In genomic region chr5:103210644-103211043, GRCm38 (mm10) we compare ENCODE assay signal across 8 mouse cellular contexts. TPM values are rescaled to one million over a fixed set of nuclear protein-coding genes. Genes with fewer than 3 reads are reported as not detected.
DNase-seq lines count a peak whose midpoint lies in the region; ATAC-seq and TF ChIP-seq lines count a peak whose summit lies in the region.

No protein-coding gene starts in this region.

- 33% methylated on average over 6 of the region's 6 CpGs for WGBS in heart, embryonic 13.5 days
- WGBS in cerebellum, adult 2 months, result 3% methylated on average over 6 of the region's 6 CpGs
- 31% methylated on average over 6 of the region's 6 CpGs for WGBS in heart, embryonic 15.5 days
- 5% methylated on average over 6 of the region's 6 CpGs for whole genome bisulfite sequencing in midbrain, embryonic 13.5 days

- no peak for ATAC-seq in heart, embryonic 13.5 days (ENCODE audit: extremely low read depth, insufficient number of reproducible peaks, low FRiP score, low TSS enrichment)
- no peak for ATAC-seq in heart, embryonic 15.5 days (replicated peaks; ENCODE audit: insufficient number of reproducible peaks, insufficient read depth, low FRiP score, low read depth)
- peak; percentile 44 for ATAC-seq in midbrain, embryonic 13.5 days

- no peak for TF ChIP-seq CTCF in cerebellum, adult 2 months (IDR thresholded peaks at IDR 0.05; ENCODE audit: borderline replicate concordance, insufficient read depth, low read depth, low read length)

- H3K9ac ChIP-seq in heart, embryonic 13.5 days, result no peak overlapping the region
- no peak overlapping the region for H3K9ac ChIP-seq in heart, embryonic 15.5 days
- peak overlapping the region; percentile 77 for H3K9ac ChIP-seq in midbrain, embryonic 13.5 days (replicated peaks)

- no peak for TF ChIP-seq POLR2A in cerebellum, adult 2 months (IDR thresholded peaks at IDR 0.05; ENCODE audit: borderline replicate concordance, insufficient read depth, low read length)

- H3K4me3 ChIP-seq in heart, embryonic 13.5 days, result peak overlapping the region; percentile 38
- peak overlapping the region; percentile 98 for H3K4me3 ChIP-seq in cerebellum, adult 2 months (replicated peaks; ENCODE audit: insufficient read depth, low read depth, low read length)
- peak overlapping the region; percentile 38 for H3K4me3 ChIP-seq in heart, embryonic 15.5 days
- H3K4me3 ChIP-seq in midbrain, embryonic 13.5 days (replicated peaks), result peak overlapping the region; percentile 57

- H3K36me3 ChIP-seq in heart, embryonic 13.5 days, result no peaks in the 10 kb centered on the region
- no peaks in the 10 kb centered on the region for H3K36me3 ChIP-seq in heart, embryonic 15.5 days
- 0 out of 2 replicates have a peak, but pooled peaks cover under 1% of the 10 kb centered on the region for H3K36me3 ChIP-seq in midbrain, embryonic 13.5 days

- H3K4me1 ChIP-seq in heart, embryonic 13.5 days, result peaks cover 20% of the 10 kb centered on the region
- H3K4me1 ChIP-seq in cerebellum, adult 2 months (ENCODE audit: control insufficient read depth, insufficient read depth, low read length), result peaks cover 5% of the 10 kb centered on the region
- peaks cover 7% of the 10 kb centered on the region for H3K4me1 ChIP-seq in heart, embryonic 15.5 days (replicated peaks)
- H3K4me1 ChIP-seq in midbrain, embryonic 13.5 days (replicated peaks), result peaks cover 40% of the 10 kb centered on the region

- H3K9me3 ChIP-seq in heart, embryonic 13.5 days, result 0 out of 2 replicates have a peak, but pooled peaks cover 5% of the 10 kb centered on the region
- no peaks in the 10 kb centered on the region for H3K9me3 ChIP-seq in heart, embryonic 15.5 days (replicated peaks)
- peaks cover 4% of the 10 kb centered on the region; the same call in 1 of the 2 replicates for H3K9me3 ChIP-seq in midbrain, embryonic 13.5 days

- peak overlapping the region; percentile 68 for H3K4me2 ChIP-seq in heart, embryonic 13.5 days
- H3K4me2 ChIP-seq in heart, embryonic 15.5 days, result peak overlapping the region; percentile 62
- H3K4me2 ChIP-seq in midbrain, embryonic 13.5 days (replicated peaks), result peak overlapping the region; percentile 71

- H3K27me3 ChIP-seq in heart, embryonic 13.5 days (replicated peaks), result no peaks in the 10 kb centered on the region; the same call in 1 of the 2 replicates
- no peaks in the 10 kb centered on the region for H3K27me3 ChIP-seq in cerebellum, adult 2 months (ENCODE audit: control insufficient read depth, insufficient read depth, low read length)
- H3K27me3 ChIP-seq in heart, embryonic 15.5 days, result no peaks in the 10 kb centered on the region
- no peaks in the 10 kb centered on the region for H3K27me3 ChIP-seq in midbrain, embryonic 13.5 days

- H3K27ac ChIP-seq in heart, embryonic 13.5 days (replicated peaks), result no peak overlapping the region
- peak overlapping the region; percentile 89 for H3K27ac ChIP-seq in cerebellum, adult 2 months (ENCODE audit: insufficient read depth, low read length)
- no peak overlapping the region for H3K27ac ChIP-seq in heart, embryonic 15.5 days
- H3K27ac ChIP-seq in midbrain, embryonic 13.5 days, result peak overlapping the region; percentile 91

- DNase-seq in heart, postnatal 4 days, result no peak
- peak; percentile 67 for DNase-seq in cerebellum, adult 2 months
- no peak for DNase-seq in urinary bladder, adult 18-20 months (ENCODE audit: low spot score in 2 of 2)
- DNase-seq in urinary bladder, postnatal 10 days (ENCODE audit: low spot score), result no peak
- DNase-seq in kidney, postnatal 36 days, result no peak

RNA-seq across cellular contexts. Expression of gene Mapk10, which starts 0.5 kb away (rescaled TPM):
- 0.43 and 1.0 TPM in 2 replicates for polyA plus RNA-seq in heart, embryonic 13.5 days (2015; fragmentation: Nextera tagmentation; extraction: Ambion mirVana)
- 10 to 100 TPM; 28.0 to 28.9 TPM for total RNA-seq in heart, postnatal 4 days (2021)
- polyA plus RNA-seq in cerebellum, adult 2 months (2012; rRNA removed), result 157 and 167 TPM in 2 replicates
- polyA plus RNA-seq in heart, embryonic 15.5 days (2015; fragmentation: Nextera tagmentation; extraction: Ambion mirVana), result 2.0 and 2.6 TPM in 2 replicates
- polyA plus RNA-seq in midbrain, embryonic 13.5 days (2015; fragmentation: Nextera tagmentation; extraction: Ambion mirVana), result 104 and 107 TPM in 2 replicates

Comparison
In these comparisons a context has a peak if more than half of its experiments do, and no peak if none do; other contexts are left out.
1. H3K27ac ChIP-seq: peak in cerebellum, adult 2 months (single experiment) and midbrain, embryonic 13.5 days (single experiment); none in heart, embryonic 13.5 days (single experiment) and heart, embryonic 15.5 days (single experiment).
2. H3K4me3 ChIP-seq: peak in every context shown above with its lines; median percentile 98 in cerebellum, adult 2 months; 57 in midbrain, embryonic 13.5 days; 38 in heart, embryonic 13.5 days; 38 in heart, embryonic 15.5 days.
3. DNase-seq: peak in cerebellum, adult 2 months (2 of 2); none in heart, postnatal 4 days (single experiment), urinary bladder, adult 18-20 months (0 of 2), urinary bladder, postnatal 10 days (single experiment) and kidney, postnatal 36 days (0 of 2).
4. RNA of gene Mapk10, which starts 0.5 kb away (polyA plus RNA-seq): 157 to 167 TPM in cerebellum, adult 2 months and 104 to 107 TPM in midbrain, embryonic 13.5 days; 2.0 to 2.6 TPM in heart, embryonic 15.5 days and 0.43 to 1.0 TPM in heart, embryonic 13.5 days; every median in the first group is over 10 times any median in the second.
5. Peak in every context shown above with its lines, with median percentiles within 50 percentile points of each other: H3K4me2 ChIP-seq.